Mouse (Mus musculus) layer of hippocampus, adult 18-20 months (tissue): ENCODE results near the gene Wdr31. TPM values are rescaled to one million over a fixed set of nuclear protein-coding genes. Genes with fewer than 3 reads are reported as not detected.

ENCODE experiments used
- DNase-seq, 2 experiments: peaks; one replicate each; pipeline ENCODE4 v3.0.0; 2022; ENCODE audit warnings: low spot score in 2 of 2
- total RNA-seq, 2 experiments: library from RNA; stranded (reverse); gene quantifications; 2 replicates each; pipeline ENCODE4 v1.2.3; 2021

Wdr31 gene
- total RNA-seq, 2 experiments from 2014 or later, result 6.1 to 8.5 TPM

DNA sequence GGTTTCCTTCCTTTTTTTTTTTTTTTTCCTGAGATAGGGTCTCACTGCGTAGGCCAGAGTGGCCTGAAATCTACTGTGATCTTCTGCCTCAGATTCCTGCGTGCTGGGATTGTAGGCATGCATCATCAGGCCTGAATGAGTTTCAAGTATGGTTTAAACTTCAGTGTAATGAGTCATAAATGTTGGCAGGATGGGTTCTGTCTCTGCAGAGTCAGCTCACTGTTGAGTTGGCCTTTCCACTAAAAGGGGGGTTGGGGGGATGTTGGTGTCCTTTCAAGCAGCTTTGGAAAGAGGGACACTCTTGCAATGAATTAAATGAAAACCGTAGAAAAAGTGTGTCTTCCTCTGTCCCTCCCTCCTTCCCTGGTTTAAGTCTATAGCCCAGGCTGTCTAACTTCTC, 71.7 kb downstream of the Wdr31 start:
- DNase-seq, result peak; percentile 19 to 65

Other genes with a start within 250 kb of the Wdr31 start
- gene Zfp37, start 239.8 kb downstream of the Wdr31 start, total RNA-seq, result 10 to 100 TPM; 23.0 to 25.6 TPM
- 1 to 10 TPM; 9.2 to 9.7 TPM for gene Slc31a2, start 208.3 kb downstream of the Wdr31 start, total RNA-seq
- 10 to 100 TPM; 38.2 to 38.4 TPM for gene Fkbp15, start 110.3 kb downstream of the Wdr31 start, total RNA-seq
- 10 to 100 TPM; 10.5 to 11.2 TPM for gene Slc31a1, start 110.2 kb downstream of the Wdr31 start, total RNA-seq
- gene Cdc26, start 62.3 kb downstream of the Wdr31 start, total RNA-seq, result 10 to 100 TPM; 48.0 to 48.8 TPM
- gene Prpf4, start 62.1 kb downstream of the Wdr31 start, total RNA-seq, result 10 to 100 TPM; 12.8 to 13.5 TPM
- not detected for gene Rnf183, start 35.6 kb downstream of the Wdr31 start, total RNA-seq
- under 1 TPM; 0.25 to 0.72 TPM for gene Bspry, start 9.2 kb upstream of the Wdr31 start, total RNA-seq
- 10 to 100 TPM in 1 of 2 experiments, 1 to 10 TPM in 1; 9.3 to 11.1 TPM for gene Hdhd3, start 32.6 kb upstream of the Wdr31 start, total RNA-seq
- gene Alad, start 49.0 kb upstream of the Wdr31 start, total RNA-seq, result 10 to 100 TPM; 31.5 to 33.7 TPM
- 10 to 100 TPM; 26.4 to 26.9 TPM for gene Pole3, start 54.2 kb upstream of the Wdr31 start, total RNA-seq
- gene 4933430I17Rik, start 54.5 kb upstream of the Wdr31 start, total RNA-seq, result under 1 TPM; 0.52 to 0.53 TPM
- 10 to 100 TPM; 20.6 to 22.2 TPM for gene Rgs3, start 89.0 kb upstream of the Wdr31 start, total RNA-seq